Mouse (Mus musculus) frontal cortex, postnatal 10 days (tissue): Measurements from ENCODE around the gene Rsrp1.

Experiments
- DNase-seq, 2 experiments: peaks; one replicate each; pipeline ENCODE4 v3.0.0; 2022; ENCODE audit warnings: low spot score in 2 of 2, mixed read lengths in 1 of 2

The Rsrp1 gene

DNA sequence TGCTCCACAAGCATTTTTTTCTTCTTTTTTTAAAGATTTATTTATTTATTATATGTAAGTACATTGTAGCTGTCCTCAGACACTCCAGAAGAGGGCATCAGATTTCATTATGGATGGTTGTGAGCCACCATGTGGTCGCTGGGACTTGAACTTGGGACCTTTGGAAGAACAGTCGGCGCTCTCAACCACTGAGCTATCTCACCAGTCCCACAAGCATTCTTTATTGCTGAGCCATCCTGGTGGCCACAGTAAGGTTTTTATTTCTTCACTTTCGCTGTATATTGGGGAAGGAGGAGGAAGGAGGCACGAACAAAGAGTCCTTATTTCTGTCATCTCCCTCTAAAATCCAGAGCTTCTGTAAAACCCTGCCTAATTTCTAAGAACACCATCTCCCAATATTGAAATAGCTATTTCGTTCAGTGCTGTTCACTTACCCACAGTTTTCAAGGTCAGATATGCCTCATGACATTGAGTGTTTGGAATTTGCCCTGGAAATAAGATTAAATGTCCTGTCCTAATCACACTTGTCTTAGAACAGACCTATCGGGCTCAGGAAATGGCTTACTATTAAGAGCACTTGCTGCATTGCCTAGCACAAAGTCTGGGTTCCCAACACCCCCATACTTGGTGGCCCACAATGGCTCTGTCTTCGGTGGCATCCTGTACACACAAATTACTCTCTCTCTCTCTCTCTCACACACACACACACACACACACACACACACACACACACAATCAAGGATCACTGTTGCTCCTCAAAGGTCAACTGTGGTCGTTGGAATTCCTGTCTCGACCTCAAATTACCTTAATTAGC is 1.1 kb upstream of the Rsrp1 start:
- DNase-seq: no peak

DNA sequence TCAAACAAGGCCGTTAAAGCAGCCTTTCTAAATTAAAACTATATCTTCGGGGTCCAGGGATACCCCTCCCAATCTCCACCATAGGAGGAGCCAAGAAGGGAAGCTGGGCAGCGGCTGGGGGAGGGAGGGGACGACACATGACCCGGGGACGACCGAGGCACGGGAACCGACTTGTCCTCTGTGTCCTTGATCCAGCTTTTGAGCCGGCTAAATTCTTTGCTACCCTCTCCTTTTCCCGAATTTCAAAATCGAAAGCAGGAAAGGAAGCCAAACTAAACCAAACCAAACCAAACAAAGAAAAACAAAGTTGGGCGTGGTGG is 507 bp upstream of the Rsrp1 start:
- peak; percentile 60 to 65 for DNase-seq

DNA sequence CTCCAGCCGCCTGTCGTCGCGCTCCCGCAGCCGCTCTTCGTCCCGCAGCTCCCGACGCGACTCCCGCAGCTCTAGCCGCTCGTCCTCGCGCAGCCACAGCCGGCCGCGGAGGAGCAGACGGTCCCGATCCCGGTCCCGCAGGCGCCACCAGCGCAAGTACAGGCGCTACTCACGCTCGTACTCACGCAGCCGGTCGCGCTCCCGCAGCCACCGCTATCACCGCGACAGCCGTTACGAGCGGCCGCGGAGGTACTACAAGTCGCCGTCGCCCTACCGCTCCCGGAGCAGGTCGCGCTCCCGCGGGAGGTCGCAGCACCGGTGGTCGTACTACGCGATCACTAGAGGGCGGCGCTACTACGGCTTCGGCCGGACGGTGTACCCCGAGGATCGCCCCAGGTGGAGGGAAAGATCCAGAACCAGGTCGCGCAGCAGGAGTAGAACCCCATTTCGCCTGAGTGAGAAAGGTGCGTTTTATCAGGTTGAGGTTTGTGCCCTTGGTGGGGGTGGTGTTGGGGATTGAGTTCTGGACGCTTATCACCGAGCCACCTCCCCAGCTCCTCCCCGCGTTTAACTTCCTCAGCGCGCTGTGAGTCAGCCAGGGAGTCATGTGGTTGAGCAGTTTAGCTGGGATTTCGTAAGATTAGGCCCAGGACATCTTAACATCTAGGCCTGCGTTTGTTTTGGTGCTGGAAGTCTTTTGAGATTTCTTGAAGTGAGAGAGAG is 788 bp downstream of the Rsrp1 start:
- peak in 1 of 2 experiments; percentile 48 for DNase-seq

DNA sequence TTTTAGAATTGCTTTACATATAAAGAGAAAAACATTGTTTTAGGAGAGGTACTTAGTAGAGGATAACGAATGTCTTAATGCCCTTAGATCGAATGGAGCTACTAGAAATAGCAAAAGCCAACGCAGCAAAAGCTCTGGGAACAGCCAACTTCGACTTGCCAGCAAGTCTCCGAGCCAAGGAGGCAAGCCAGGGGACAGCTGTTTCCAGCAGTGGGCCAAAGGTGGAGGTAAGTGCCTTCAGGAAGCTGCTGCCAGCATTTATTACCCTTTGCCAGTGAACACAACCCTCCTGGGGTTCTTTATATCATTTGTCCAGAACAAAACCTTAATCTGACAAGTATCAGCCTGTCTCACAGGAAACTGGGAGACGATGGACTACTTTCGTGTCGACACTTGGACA is 1.8 kb downstream of the Rsrp1 start:
- no peak for DNase-seq

DNA sequence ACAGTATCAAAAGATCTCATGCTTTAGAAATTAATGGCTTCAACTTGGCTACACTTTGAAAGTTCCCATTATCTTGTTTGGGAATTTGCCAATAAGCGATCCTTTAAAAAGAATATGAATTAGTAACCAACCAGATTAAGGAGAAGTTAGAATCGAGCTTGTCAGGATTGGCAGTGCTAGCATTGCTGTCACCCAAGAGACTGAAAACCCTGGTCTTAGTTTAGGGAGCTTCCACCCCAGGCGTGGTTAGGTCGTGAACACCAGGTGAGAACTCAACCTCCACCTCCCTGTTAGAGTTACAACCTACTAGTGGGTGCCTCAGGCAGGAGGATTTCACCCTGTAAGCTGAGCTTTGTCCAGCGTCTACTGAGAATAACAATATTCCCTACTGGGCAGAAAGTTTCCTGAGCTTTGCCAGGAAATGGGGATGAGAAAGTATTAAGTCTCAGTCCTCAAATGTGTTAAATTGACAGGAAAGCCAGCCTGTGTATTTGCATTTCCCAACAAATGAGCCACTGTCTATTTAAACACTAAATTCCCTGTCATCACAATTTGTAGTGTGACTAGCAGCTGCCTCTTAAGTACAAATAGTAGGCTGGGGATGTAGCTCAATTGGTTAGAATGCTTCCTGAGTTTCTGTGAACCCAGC is 4.5 kb downstream of the Rsrp1 start:
- no peak for DNase-seq

DNA sequence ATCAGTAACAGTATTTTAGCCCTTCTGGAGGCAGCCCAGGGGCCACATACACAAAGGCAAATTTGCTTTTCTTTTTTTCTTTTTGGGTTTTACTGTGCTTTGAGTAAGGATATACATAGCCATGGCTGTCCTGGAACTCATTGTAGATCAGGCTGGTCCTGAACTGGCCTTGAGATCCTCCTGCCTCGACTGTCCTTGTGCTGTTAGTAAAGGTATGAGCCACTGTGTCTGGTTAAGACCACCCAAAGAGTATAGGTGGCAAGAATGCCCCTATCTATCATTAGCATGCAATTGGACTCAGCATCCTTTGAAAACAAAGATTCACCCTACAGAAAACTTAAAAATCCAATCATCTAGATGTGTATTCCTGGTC is 5.1 kb downstream of the Rsrp1 start:
- DNase-seq: no peak

DNA sequence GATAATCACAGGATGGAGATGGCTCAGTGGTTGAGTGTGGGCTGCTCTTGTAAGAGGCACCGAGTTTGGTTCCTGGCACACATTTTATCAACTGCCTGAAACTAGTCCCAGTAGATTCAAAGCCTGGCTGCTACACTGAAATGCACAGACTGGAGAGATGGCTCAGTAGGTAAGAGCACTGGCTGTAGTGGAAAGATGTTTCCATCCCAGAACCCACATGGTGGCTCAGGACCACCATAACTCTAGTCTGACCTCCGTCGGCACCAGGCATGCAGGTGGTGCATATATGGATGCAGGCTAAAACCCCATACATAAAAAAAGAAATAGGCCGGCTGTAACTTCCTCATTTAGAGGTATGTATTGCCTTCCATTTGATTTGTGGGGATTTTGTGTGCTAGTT is 6.1 kb downstream of the Rsrp1 start:
- DNase-seq: no peak

DNA sequence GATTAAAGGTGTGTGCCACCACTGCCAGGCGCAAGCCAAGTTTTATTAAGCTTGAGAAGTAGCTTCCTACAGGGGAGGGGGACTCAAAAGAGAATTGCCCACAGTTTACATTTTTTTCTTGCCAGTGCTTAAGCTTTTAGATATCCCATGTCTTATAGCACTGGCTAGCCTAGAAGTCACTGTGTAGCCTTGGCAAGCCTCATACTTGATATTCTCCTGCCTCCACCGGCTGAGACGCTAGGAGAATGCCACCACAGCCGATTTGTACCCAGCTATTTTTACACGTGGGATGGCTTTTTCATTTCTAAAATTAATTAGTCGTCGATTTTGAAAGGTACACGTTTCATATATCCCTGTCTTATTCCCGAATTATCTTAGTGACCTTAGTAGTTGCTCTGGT is 6.8 kb downstream of the Rsrp1 start:
- no peak for DNase-seq

DNA sequence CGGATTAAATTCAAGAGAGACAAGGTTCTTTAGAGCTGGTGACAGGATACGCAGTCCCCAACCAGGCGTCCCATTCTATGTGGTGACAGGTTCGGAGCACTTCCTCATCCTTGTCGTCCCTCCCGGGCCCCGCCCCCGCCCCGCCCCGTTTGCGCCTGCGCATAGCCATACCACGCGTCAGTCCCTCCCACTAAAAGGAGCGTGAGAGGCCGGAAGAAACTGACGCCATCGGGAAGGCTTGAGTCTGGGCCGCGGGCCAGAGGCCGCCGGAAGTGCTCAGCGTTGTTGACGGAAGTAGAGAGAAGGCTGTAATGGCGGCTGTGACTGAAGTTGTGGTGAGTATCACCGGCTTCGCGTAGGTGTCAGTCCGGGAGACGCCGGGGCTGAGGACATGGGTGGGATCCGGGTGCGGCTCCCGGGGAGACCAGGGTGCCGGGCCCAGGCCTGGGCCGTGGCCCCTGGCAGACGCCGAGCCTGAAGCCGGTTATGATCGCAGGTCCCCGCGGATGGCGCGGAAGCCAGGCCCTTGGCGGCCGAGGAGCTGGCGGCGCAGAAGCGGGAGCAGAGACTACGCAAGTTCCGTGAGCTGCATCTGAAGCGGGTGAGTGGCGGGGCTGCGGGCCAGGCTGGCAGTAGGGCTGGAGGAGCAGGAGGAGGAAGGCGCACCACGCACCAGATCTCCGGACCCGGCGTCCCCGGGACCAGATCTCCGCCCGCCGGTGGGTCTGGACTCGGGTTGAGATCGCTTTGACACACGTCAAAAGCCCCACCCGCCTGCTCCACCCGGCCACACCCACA is 7.5 kb downstream of the Rsrp1 start, which contains the start of gene Syf2:
Syf2 (plus strand) TSS at position 215 of the 798 bp plus-strand sequence.
- peak; percentile 93 for DNase-seq

DNA sequence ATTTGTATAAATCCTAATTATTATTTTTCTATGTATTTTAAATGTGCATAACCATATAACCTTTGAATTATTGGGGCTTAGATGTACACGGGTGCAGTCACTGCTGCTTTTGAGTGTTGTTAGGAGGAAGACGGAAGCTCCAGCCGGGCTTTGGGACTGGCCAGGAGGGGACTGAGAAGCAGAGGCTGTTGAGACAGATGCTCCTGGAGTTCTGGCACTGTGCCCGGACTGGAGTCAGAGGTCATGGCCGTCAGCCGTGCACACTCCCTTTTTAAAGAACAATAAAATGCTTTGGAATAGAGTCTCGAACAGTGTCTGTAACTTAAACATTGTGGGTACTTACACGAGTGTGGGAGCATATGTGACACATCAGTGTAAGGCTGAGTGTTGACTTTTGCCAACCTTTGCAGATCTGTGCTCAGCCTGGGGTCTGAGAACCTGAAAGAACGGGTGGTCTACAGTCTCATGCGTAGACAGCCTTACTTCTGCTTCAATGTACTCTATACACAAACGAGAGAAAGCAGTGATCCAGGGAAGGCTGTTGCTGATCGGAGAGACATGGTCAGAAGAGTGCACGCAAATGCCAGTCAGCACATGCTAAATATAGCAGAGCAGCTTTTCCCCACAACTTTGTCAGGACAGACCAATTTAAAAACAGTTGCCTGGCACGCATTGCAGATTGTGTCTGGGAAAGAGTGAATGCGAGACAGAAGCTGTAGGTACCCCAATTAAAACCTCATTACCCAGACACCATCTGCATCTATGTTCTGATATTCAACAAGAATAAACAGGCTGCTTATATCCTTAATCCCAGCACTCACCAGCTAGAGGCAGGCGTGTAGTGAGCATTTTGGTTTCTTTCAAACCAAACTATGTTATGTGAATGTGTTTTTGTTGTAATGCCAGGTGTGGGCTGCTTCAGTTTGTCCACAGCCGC is 14.1 kb downstream of the Rsrp1 start:
- no peak for DNase-seq

DNA sequence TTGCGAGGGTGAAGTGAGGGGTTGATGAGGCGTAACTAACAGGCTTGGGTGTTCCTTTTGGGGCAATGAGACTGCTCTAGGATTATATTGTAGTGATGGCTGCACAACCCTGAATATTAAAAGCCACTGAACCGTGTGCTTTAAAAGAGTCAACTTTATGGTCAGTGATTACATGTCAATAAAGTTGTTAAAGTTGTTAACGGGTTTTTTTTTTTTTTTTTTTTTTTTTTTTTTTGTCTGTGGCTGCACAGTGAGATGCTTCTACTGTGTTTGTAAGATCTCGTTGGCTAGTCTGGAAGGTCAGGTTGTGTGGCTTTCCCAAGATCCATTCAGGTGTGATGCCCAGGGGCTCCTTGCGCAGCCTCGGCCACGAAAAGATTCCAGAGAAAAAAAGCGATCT is 16.5 kb downstream of the Rsrp1 start:
- no peak for DNase-seq

DNA sequence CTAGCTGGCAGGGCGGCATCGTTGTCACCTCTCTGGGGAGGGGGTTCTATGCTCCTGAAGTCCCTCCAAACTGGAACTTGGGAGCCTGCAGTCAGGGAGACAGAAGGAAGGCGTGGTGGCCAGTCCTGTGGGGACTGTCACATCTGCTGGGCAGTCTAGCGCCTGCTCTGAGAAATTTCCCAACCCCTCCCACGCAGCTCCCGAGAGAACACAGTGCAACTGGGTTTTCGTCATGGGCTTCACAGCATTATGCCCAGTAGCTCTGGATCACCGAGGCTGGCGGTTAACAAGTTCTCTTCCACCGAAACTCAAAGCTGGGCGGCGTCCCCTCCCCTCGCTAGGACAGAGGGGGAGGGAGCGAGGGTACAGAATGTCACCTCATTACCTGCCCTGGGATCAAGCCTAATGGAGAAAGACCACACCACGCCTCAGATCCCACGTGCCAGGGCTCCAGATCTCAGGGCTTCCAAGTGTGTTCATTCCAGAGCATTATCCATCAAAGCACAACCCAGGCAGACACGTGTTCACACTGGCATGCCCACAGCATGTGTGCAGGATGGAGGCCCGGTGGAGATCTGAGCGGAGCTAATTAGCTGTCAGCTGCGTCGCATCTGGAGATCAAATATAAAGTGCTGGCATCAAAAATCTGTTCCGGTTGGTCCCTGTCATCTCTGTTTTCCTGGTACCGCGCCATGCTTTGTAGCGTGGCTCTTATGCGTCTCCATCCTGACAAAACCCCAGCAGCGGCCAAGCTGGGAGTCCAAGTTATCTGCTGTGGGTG is 20.6 kb downstream of the Rsrp1 start:
- DNase-seq: no peak

DNA sequence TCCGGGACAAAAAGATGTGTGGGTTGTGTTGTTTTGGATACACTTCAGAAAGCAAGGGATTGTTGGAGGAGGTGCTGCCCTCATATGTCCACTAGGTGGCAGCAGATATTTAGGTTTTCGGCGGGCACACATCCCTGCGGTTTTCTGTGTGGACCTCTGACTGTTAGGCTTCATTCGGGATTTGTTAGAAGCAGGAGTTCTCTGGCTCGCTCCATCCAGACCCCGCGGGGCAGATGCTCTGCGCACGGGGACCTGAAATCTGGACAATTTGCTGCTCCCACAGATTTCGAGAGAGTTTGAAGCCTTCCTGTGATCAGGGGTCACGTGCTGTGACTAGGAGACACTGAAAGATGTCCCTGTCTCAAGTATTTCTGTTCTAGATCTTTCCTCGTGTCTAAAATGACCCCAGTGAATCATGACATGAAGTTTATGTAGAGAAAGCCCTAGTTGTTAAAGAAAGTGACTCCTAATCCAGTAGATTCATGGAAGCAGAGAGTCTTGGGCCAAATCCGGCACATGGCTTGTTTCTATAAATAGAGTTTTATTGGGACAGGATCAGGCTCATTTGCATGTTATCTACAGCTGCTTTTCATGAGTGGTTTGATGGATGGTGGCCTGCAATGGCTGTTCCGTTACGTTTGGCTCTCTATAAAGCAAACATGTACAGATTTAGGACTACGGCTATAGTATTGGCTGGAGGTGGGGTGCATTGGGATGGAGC is 22.8 kb downstream of the Rsrp1 start:
- DNase-seq: peak in 1 of 2 experiments; percentile 70

DNA sequence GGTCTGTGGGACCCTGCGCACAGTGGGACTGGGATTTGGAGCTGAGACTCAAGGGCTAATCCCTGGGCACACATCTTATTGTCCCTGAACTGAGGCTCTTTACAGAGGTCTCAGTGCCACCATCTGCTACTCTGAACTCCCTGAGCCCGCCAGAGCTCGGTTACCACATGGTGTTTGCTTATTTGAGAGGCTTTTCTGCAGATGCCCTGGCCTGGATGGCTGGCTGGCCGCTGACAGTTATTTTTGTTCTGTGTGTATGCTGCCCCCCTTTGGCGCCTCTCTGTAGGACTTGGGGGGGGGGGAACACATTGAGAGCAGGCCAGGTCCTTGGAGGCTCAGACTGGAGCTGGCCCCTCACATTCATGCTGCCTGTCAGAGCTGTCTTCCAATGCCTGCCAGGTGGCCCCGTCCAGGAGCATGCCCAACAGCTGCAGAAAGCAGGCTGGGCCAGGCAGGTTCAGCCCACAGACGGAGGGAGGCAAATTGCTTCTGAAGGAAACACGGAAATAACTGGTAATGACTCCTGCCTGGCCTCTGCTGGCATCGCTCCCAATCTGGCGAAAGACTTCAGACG is 27.2 kb downstream of the Rsrp1 start:
- no peak for DNase-seq

DNA sequence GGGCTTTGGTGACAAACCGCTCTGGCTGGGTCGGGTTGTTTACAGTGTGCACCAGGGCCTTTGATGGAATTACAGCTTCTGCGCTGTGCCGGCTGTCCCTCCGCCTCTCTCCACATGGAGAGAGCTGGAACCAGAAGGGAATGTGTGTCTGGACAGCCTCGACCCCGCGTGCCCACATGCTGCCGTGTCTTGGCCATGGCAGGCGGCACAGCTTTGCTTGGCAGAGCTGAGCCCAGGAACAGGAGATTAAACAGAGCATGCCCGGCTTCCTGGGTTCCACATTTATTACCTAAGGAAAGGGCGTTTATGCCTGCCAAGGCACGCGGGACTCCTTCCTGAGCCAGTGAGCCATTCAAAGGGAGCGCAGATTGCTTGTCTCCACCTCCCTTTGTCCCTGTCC is 31.1 kb downstream of the Rsrp1 start:
- DNase-seq: no peak

DNA sequence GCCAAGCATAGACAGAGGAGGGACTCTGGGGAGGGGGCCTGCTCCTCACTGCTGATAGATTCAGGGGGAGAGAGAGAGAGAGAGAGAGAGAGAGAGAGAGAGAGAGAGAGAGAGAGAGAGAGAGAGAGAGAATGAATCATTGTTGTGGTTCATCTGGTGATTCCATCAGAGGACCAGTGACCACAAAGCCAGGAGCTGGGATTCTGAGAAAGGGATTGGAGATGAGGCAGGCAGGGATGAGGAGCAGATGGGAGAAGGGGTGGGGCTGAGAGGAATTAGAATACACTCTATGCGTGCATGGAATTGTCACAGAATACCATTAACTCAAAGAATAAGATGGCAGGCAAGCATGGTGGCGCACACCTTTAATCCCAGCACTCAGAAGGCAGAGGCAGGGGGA is 31.8 kb downstream of the Rsrp1 start:
- no peak for DNase-seq

DNA sequence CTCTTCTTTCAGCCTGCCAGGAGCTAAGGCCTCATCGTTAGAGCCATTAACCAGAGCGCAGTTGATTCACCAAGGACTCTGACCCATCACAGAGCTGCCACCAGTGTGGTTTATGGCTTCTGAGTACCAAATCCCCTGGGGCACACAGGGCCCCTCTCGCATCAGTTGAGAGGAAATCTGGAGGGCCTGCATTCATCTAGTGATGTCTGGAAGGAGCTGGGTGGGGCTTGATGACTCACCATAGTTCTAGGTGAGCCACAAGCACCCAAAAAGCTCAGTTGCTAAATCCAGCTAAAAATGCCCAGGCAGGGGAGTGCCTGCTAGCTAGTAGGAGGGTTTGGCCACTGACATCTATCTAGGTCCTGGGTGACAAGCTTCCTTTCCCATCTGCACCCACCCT is 32.5 kb downstream of the Rsrp1 start:
- DNase-seq: no peak

DNA sequence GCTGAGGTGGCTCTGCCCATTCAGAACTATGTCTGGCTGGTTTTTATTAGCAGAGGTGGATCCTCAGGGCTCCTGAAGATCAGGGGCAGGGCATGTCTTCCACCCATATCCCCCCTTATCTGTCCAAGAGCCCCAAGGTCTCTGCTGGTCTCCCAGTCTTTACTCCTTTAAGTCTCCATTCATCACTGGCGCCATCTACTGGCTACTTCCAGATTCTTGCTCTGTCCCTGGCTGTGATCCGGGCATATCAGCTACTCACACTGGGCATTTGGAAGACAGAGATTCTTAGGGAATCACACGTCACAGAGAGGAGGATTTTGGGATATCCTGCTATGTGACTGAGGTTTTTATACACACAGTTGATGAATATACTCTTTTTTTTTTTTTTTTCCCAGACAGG is 32.9 kb downstream of the Rsrp1 start:
- peak in 1 of 2 experiments; percentile 44 for DNase-seq
